Mouse (Mus musculus): ENCODE measurements around the gene Mtor.

The Mtor gene

DNA sequence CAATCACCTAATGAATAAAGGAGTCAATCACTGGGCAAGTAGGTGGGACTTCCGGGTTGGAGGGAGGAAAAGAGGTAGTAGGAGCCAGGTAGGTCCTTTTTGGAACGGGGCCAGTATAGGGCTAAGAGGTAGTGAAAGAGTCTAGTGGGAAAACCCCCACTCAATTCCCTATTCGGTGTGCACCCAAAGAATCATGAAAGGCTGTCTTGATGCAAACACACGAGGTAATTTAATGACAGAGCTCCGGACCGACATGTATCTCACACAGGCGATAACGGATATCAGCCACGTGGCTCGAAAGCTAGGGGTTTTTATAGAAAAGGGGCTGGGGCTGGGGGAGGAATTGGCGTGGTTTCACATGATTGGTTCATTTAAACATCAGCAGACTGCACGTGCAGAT is 150.4 kb downstream of the Mtor start:
- DNase-seq (ENCODE audit: low spot score) = no peak

DNA sequence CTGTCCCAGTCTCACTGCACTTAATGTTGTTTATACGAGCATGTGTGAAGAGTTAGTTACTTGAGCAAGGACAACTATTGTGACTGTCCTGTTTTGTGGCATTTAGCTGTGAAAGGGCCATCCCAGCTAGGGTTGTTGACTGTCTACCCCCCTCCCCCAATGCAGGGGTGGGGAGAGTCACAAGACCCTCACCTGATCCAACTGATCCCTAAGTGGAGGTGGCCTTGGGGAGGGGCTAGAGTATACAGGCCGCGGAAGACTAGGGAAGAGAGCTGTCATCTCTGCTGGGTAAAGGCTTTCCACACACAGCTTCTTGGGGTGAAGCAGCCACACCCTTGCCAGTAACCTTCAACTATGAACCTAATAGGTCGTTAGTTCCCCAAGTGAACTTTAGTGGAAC is 151.9 kb downstream of the Mtor start:
- no peak for DNase-seq (ENCODE audit: low spot score)

DNA sequence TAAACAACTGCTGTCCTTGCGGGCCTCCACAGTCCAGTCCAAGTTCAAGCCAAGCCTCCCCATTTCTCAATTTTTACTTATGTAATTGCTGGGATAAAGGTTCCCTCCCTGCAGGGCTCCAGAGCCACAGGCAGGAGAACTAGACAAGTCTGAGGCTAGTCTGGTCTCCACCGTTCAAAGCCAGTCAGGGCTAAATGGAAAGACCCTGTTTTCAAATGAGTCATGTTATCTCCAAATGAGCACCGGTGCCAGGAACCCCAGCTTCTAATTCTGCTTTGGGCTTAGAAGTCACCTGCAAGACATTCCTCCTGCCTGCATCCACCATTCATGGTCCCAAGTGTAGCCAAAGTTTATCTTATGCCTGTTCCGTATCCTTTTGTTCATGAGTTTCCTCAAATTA is 153.5 kb downstream of the Mtor start:
- no peak for DNase-seq (ENCODE audit: low spot score)

DNA sequence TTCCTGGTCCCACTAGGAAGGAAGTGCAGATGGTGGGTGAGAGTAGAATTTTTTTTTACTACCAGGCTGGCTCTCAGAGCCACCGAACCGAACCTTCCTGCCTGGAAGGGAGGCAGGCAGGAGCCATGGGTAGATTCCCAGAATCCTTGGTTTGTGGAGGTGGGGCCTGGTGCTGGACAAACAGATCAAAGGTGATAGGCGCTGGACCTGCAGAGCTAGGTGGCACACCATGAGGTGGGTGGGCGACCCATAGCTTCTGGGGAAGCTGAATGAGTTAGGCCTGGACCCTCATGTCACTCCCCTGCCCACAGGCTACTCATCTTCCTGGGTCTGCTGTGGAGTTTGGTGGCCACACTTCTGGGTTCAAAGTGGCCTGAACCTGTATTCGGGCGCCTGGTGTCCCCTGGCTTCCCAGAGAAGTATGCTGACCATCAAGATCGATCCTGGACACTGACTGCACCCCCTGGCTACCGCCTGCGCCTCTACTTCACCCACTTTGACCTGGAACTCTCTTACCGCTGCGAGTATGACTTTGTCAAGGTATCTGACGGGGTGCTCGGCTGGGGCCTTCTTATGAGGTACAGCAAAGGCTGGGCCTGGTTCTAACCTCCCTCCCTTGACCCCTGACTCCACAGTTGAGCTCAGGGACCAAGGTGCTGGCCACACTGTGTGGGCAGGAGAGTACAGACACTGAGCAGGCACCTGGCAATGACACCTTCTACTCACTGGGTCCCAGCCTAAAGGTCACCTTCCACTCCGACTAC is 154.1 kb downstream of the Mtor start, which contains the start of gene Masp2:
Masp2 (plus strand) TSS at position 198 of the 764 bp plus-strand sequence.
- no peak for DNase-seq (ENCODE audit: low spot score)

DNA sequence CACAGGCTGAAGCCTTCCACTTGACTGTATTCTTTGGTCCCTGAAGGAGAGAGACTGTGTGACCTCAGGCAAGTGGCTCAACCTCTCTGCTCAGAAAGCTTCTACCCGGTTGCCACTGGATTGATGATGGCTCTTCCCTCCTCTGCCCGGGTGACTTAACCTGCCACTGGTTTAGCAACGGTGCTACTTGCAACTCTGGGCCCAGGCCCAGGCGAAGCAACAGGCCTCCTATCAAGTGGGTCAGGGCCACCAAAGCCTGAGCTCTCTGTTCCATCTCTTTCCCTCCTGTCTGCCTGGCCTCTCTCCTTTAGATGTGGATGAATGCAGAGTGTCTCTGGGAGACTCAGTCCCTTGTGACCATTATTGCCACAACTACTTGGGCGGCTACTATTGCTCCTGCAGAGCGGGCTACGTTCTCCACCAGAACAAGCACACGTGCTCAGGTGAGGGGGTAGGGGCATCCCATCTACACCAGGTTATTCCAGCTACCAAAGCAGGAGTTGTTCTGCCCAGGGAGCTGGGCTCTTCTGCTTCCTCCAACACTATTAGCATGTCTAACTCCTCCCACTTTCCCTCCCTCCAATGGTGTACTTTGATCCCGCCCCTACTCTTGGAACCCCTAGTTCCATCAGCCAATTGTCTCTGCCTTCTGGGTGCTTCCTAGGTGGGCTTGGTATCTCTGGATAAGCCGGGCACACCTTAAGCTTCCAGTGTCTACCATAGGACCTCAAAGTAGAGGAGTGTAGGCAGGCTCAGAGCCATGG is 155.1 kb downstream of the Mtor start:
- no peak for DNase-seq (ENCODE audit: low spot score)

DNA sequence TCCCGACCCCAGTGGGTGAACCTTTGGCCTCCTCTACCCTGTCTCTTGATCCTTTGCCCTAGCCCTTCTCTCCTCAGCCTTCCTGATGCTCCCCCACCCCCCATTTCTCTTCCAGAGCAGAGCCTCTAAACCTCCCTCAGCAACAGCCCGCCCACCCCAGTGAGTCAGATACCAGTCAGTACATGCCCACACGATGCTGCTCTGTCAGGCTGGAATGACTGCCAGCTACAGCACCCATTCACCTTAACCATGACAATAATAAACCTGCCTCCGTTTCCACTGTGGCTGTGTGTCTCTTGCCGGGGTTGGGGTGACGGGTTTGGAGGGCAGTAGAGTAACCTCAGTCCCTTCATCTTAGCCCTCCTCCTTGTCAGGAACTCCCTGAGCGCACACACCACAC is 155.7 kb downstream of the Mtor start:
- DNase-seq (ENCODE audit: low spot score) = no peak

DNA sequence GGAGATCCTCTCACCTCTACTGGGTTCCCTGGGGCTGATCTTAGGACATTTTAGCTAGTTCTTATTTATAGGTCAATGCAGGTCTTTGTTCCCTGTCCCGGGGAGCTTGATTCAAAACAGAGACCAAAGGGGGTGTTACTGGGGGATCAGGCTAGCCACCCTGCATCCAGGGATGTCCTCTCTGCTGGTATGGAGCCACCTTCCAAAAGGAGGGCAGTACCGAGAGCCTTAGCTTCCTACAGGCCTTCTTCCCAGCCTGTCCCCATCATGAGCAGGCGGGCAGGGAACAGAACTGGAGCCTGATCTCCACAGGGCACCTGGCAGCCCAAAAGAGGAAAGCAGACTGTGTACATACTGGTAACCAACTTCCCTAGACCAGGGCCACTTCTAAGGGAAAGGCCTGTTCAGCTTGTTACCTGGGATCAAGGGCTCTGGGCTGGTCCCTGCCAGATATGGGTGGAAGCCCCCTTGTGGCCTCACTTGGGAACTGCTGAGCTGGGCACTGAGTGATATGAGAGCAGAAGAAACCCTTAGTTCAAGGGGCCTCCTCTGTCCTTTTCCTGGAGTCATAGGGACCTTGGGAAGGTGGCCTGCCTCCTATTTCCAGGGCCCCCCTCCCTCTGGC is 156.2 kb downstream of the Mtor start:
- DNase-seq (ENCODE audit: low spot score) = peak; percentile 70

Measured in lung, postnatal 25 days (tissue).